Mouse (Mus musculus) ES-E14 (cell line): ENCODE data around the gene Krt8. TPM values are rescaled to one million over a fixed set of nuclear protein-coding genes. Genes with fewer than 3 reads are reported as not detected.

Source experiments
- DNase-seq: peaks from one replicate; pipeline ENCODE4 v3.0.0-alpha.2; 2013; ENCODE audit warnings: low read depth, low spot score
- H3K27ac ChIP-seq: 2 replicates; pipeline ENCODE4 v1.5.1; 2012; ENCODE audit warnings: low read depth, mild to moderate bottlenecking, low read length, moderate library complexity, mixed read lengths; ENCODE audit not compliant: poor library complexity, insufficient read depth, severe bottlenecking
- H3K36me3 ChIP-seq: 2 replicates; pipeline ENCODE4 v1.6.1; 2012; ENCODE audit warnings: mild to moderate bottlenecking, low read length, moderate library complexity, mixed read lengths; ENCODE audit not compliant: control insufficient read depth, poor library complexity, insufficient read depth, severe bottlenecking
- H3K4me1 ChIP-seq, 2 experiments: fragments of 150-350 bp in 1 of 2; sonication (generic) in 1 of 2; 2 replicates each; pipeline ENCODE4 v1.6.1; 2012; ENCODE audit warnings: low read length in 2 of 2, mild to moderate bottlenecking in 1 of 2, mixed read lengths in 1 of 2; ENCODE audit not compliant: control insufficient read depth in 2 of 2, insufficient read depth in 2 of 2, poor library complexity in 1 of 2
- H3K4me3 ChIP-seq, 2 experiments: fragments of 150-350 bp in 1 of 2; sonication (generic) in 1 of 2; 2 replicates each; pipeline ENCODE4 v1.5.1; 2012; ENCODE audit warnings: low read length in 2 of 2, low read depth in 1 of 2, mild to moderate bottlenecking in 1 of 2, mixed read lengths in 1 of 2; ENCODE audit not compliant: insufficient read depth in 1 of 2, poor library complexity in 1 of 2, severe bottlenecking in 1 of 2
- H3K9ac ChIP-seq: 2 replicates; pipeline ENCODE4 v1.6.1; 2012; ENCODE audit warnings: low read depth, mild to moderate bottlenecking, low read length, mixed read lengths; ENCODE audit not compliant: poor library complexity, insufficient read depth, severe bottlenecking
- H3K9me3 ChIP-seq: fragments of 150-350 bp; sonication (generic); 2 replicates; pipeline ENCODE4 v1.6.1; 2012; ENCODE audit warnings: low read depth, mild to moderate bottlenecking, low read length; ENCODE audit not compliant: control insufficient read depth, insufficient read depth
- CHD2 ChIP-seq: IDR thresholded peaks from 2 replicates; pipeline ENCODE4 v1.6.1; 2014; ENCODE audit warnings: mild to moderate bottlenecking, low read depth, low read length, inconsistent platforms
- HCFC1 ChIP-seq: IDR thresholded peaks from 2 replicates; pipeline ENCODE4 v1.6.1; 2012; ENCODE audit warnings: low read length, inconsistent platforms, borderline replicate concordance; ENCODE audit not compliant: insufficient read depth
- MAFK ChIP-seq: IDR thresholded peaks from 2 replicates; pipeline ENCODE4 v1.6.1; 2014; ENCODE audit warnings: mild to moderate bottlenecking, low read depth, low read length, inconsistent platforms; ENCODE audit not compliant: insufficient read depth
- ZC3H11A ChIP-seq: IDR thresholded peaks from 2 replicates; pipeline ENCODE4 v1.6.1; 2012; ENCODE audit warnings: low read depth, mild to moderate bottlenecking, inconsistent platforms, low read length, borderline replicate concordance
- ZNF384 ChIP-seq: IDR thresholded peaks from 2 replicates; pipeline ENCODE4 v1.6.1; 2012; ENCODE audit warnings: low read depth, low read length, inconsistent platforms
- in situ Hi-C, 2 experiments: fragments of 600-800 bp; cut with MboI; formaldehyde crosslinking; loops; one replicate each; pipeline ENCODE4 v1.15.1; 2025; ENCODE audit warnings: low sequenced_read_pairs in 2 of 2, inconsistent platforms in 1 of 2; ENCODE audit not compliant: unreplicated experiment in 2 of 2
- total RNA-seq: library from RNA; depleted of rRNA; stranded (reverse); fragments of 300-350 nt; gene quantifications from 2 replicates; pipeline ENCODE4 v1.2.3, GENCODE M21; 2012

Gene Krt8
- total RNA-seq, 1 experiment: 451 TPM

DNA sequence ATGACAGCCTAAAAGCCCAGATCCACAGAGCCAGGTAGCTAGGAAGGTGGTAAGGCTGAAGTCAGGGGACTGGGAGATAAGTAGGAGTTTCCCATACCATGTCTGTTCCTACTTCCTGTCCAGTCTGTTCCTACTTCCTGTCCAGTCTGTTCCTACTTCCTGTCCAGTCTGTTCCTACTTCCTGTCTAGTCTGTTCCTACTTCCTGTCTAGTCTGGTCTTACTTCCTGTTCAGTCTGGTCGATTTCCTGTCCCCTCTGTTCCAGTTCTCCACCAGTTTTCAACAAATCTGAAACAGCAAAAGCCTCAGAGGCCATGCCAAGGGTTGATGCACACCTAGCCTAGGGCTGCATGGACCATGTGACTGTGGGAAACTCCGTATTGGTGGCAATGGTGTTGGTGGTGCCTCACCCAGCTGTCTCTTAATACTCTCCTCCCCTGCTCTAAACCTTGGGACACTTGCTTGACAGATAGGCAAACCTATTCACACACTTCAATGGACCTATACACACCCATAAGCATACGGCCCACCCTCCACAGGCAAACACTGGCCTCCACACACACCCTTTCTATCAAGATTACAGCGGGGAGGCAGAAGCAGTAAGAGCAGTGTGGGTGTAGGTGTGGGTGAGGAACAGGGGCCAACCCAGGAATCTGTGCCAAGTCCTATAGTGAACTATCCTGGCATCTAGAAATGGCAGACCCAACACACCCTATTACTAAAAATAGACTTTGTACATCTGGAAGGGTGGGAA lies 8.6 kb downstream of the Krt8 start:
- H3K9ac ChIP-seq: no peak overlapping the region
- H3K36me3 ChIP-seq: no peaks in the 10 kb centered on the region; the same call in 1 of the 2 replicates
- no peak for DNase-seq
- peaks cover 0 to 7% of the 10 kb centered on the region in 2 experiments; a peak in 1 of 4 replicates for H3K4me1 ChIP-seq
- H3K9me3 ChIP-seq: no peaks in the 10 kb centered on the region
- no peak overlapping the region for H3K4me3 ChIP-seq
- no peak overlapping the region for H3K27ac ChIP-seq
- no peak for TF ChIP-seq MAFK
- in situ Hi-C loops: loop anchor here in 1 of 2 experiments (25.0 kb wide), 1 partner anchor 658 kb away; no protein-coding TSS in a partner anchor

DNA sequence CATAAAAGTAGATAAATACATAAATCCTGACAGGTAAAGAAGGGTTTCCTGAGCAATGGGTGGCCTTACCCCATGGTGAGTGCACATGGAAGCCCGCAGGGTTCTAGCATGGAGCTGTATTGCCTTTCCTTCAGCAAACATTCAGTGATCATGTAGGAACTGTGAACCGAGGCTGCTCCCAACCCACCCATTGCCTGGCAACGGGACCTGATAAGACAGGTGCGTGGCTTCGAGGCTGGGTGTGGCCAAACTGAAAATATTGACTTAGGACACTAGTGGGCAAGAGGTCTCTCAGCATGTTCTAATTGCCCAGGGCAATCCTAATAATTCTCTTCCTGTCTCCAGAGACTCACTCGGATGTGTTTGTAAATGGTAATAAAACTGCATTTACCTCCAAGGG lies 9.9 kb downstream of the Krt8 start:
- no peaks in the 10 kb centered on the region; the same call in 1 of the 2 replicates for H3K36me3 ChIP-seq
- in situ Hi-C loops: loop anchor here (5.0 to 25.0 kb wide), 2 partner anchors 73 to 657 kb away; no protein-coding TSS in a partner anchor
- TF ChIP-seq MAFK (no peak), CHD2 (no peak), ZNF384 (no peak), ZC3H11A (no peak), HCFC1 (no peak)
- DNase-seq: no peak
- H3K9ac ChIP-seq: no peak overlapping the region
- H3K9me3 ChIP-seq: no peaks in the 10 kb centered on the region
- no peak overlapping the region for H3K4me3 ChIP-seq
- H3K27ac ChIP-seq: no peak overlapping the region
- H3K4me1 ChIP-seq: peaks cover 0 to 2% of the 10 kb centered on the region in 2 experiments; a peak in 1 of 4 replicates

DNA sequence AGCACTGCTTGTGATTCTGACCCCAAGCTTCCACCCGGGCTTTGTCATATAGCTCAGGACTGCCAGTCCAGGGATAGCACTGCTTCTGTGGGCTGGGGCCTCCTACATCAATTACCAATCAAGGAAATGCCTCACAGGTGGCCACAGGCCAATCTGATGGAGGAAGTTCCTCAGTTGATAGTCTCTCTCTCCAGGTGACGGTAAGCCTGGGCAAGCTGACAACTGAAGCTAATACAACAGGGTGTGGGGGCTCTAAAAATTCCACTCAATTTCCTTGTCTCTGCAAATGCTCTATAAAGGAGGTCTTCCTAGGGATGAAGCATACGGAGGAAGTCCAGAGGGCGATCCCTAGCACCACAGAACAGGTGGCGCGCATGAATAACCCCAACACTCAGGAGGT lies 13.3 kb downstream of the Krt8 start:
- in situ Hi-C loops: loop anchor here (5.0 to 25.0 kb wide), 2 partner anchors 76 to 654 kb away; no protein-coding TSS in a partner anchor
- H3K9ac ChIP-seq: no peak overlapping the region
- DNase-seq: no peak

DNA sequence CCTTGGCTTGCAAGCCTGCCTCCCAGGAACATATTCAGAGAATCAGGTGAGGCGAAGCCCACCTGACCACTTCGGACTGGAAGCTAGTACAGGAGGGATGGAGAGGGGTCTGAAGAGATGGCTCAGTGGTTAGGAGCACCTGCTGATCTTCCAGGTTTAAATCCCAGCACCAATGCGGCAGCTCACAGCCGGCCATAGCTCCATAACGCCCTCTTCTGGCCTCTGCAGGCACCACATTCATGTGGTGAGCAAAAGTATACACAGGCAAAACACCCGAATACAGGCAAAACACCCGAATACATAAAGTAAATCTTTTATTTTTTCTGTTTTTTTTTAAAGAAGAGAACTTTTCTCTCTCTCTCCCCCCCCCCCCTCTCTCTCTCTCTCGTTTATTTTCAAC lies 15.6 kb downstream of the Krt8 start:
- no peak for TF ChIP-seq CHD2
- Histone ChIP-seq H3K9me3 (no peaks in the 10 kb centered on the region), H3K4me1 (peaks cover 0 to 6% of the 10 kb centered on the region in 2 experiments; a peak in 1 of 4 replicates), H3K27ac (no peak overlapping the region), H3K36me3 (no peaks in the 10 kb centered on the region), H3K4me3 (no peak overlapping the region), H3K9ac (no peak overlapping the region)
- DNase-seq: no peak
- in situ Hi-C loops: loop anchor here (5.0 to 25.0 kb wide), 3 partner anchors 74 to 654 kb away; no protein-coding TSS in a partner anchor

More for the DNA sequence above, 13.3 kb downstream of the Krt8 start:
- H3K9me3 ChIP-seq: no peaks in the 10 kb centered on the region
- TF ChIP-seq HCFC1 (no peak), ZNF384 (no peak), MAFK (no peak), ZC3H11A (no peak), CHD2 (no peak)
- H3K36me3 ChIP-seq: no peaks in the 10 kb centered on the region
- H3K4me3 ChIP-seq: no peak overlapping the region
- H3K27ac ChIP-seq: no peak overlapping the region
- H3K4me1 ChIP-seq: peaks cover 0 to 4% of the 10 kb centered on the region in 2 experiments; a peak in 1 of 4 replicates

DNA sequence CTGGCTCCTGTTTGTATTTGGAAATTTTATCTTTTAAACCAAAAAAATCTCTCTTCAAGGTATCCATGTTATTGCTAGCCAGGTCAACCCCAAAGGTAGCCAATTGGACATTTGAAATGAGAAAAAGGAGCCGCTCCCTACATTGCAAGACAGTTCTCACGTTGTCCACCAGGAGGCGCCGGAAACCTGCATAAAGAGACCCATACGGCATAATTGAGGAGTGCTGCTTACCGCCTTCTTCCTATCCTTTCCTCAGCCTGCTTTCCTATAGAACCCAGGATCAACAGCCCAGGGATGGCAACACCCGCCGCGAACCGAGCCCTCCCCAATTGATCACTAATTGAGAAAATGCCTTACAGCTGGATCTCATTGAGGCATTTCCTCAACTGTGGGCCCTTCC lies 16.2 kb downstream of the Krt8 start:
- Histone ChIP-seq H3K27ac (no peak overlapping the region), H3K9me3 (no peaks in the 10 kb centered on the region), H3K4me1 (peaks cover 0 to 11% of the 10 kb centered on the region in 2 experiments; a peak in 1 of 4 replicates), H3K4me3 (no peak overlapping the region), H3K36me3 (no peaks in the 10 kb centered on the region), H3K9ac (no peak overlapping the region)
- TF ChIP-seq HCFC1 (no peak), ZC3H11A (peak; percentile 100)
- in situ Hi-C loops: loop anchor here (5.0 to 25.0 kb wide), 3 partner anchors 74 to 653 kb away; no protein-coding TSS in a partner anchor
- peak; percentile 86 for DNase-seq
